Mouse (Mus musculus) heart, adult 8-10 months (tissue): ENCODE measurements around the gene S100a14. TPM values are rescaled to one million over a fixed set of nuclear protein-coding genes. Genes with fewer than 3 reads are reported as not detected.
A peak's percentile ranks its signal among the peaks of the same experiment; 100 is the strongest.

ENCODE experiments used
- DNase-seq: peaks from one replicate; pipeline ENCODE4 v3.0.0; 2022; ENCODE audit warnings: low spot score
- total RNA-seq, 4 experiments: library from RNA; stranded (reverse); gene quantifications; 2 replicates each; pipeline ENCODE4 v1.2.4; 2022

Gene S100a14
- total RNA-seq, 4 experiments from 2014 or later = 0.35 to 0.55 (median 0.37) TPM; not detected in 1

DNA sequence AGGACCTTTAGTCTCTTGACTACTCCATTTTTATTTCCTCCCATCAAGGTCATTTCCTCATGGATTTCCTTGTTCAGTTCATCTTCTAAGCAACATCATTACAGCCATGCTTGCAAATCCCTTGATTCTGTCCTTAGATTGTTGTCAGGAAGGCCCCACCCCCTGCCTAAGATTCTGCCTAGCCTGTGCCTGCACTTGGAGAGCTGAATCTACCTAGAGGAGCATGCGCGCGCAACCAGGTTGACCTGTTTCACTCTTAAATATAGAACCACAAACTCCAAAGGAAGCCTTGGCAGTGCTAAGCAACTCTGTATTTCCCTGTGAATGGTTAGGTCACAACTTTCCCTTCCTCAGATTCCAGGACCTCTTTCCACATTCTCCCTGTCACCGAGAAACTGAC lies 8.9 kb upstream of the S100a14 start:
- DNase-seq = no peak

DNA sequence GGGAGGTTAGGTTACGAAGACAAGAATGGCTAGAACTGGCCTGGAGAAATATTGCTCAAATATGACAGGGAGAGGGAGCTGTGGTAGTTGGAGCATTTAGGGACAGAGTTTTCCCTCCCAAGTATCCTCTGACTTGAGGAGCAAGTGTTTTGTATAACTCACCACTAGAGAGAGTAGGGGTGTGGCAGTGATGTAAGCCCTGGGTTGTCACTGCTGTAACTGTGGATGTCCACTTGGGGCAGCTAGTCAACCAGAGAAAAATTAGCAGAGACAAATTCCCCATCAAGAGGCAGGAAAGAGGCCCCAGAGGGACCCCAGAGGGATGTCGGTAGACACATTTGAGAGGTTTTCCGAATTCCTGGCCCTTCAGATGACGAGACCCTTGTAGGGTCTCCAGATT lies 1.2 kb upstream of the S100a14 start:
- peak; percentile 76 for DNase-seq

DNA sequence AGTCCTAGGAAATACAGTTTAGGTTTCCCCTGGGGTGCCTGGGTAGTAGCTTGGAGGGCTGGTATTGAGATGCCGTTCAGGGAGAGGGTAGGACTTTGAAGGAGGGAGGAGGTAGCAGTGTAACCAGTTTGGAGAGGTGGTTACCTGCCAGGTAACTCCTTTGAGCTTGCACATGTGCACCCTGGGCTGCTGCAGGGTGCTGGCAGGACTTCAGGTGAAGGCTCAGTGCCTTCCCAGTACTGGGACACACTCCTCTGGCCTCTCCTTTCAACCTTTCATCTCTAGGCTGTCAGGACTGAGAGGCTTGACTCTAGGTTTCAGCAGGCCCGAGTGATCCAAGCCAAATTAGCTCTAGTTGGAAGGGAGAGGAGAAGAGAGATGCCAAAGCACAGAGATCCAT lies 580 bp upstream of the S100a14 start:
- no peak for DNase-seq

DNA sequence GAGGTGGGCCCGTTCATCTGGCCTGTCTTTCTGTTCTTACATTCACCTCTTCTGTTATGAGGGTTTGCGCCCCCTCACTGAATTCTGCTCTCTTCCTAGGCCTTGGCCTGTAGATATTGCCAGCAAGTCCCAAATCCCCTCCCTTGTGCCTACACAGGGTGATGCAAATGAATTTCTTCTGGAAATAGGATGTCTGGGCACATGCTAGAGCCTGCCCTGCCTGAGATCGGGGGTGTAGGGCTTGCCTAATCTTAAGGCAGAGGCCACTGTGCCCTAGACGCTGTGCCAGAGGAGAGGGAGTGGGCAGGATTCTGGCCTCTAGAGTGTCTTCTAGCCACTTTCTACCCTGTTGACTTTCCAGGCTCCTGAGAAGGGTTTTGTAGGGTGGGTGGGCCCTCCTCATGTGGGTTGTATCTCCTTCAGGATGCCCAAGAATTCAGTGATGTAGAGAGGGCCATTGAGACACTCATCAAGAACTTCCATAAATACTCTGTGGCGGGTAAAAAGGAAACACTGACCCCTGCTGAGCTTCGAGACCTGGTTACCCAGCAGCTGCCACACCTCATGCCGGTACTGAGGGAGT lies 726 bp downstream of the S100a14 start:
- DNase-seq = no peak

DNA sequence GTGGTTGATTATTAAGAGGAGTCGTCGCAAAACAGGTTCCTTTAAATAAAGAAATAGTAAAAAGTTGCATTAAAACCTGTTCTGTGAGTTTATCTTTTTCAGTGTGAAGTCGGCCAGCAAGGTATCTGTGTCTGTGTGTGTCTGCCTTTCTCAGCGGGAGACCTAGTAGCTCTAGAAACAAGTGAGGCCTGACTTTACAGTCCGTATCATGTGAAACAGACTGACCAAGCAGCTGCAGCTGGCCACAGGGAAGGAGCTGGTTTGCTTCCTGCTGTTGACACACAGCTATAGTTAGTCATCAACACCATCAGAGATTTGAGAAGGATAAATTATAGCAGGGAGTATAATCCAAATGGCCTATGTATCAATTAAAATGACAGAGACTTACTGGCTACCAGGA lies 5.1 kb downstream of the S100a14 start:
- no peak for DNase-seq

DNA sequence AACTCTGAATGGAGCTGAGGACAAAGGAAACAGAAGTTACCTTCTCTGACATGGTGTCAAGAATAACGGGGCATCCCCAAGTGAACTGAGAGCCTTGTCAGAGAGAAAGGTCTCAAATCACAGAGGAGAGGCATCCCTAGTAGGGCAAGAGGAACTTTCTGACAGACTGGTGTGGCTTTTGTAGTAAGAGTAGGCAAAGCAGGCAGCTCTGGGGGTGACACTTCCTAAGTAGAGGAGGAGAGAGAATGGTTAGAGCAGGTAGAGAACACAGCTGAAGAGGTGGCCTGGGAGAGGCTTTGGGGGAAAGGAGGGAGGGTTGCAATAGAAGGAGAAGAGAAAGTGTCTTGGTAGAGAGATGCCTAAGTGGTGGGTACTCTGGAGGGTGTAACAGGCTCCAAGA lies 8.8 kb downstream of the S100a14 start:
- DNase-seq = no peak

DNA sequence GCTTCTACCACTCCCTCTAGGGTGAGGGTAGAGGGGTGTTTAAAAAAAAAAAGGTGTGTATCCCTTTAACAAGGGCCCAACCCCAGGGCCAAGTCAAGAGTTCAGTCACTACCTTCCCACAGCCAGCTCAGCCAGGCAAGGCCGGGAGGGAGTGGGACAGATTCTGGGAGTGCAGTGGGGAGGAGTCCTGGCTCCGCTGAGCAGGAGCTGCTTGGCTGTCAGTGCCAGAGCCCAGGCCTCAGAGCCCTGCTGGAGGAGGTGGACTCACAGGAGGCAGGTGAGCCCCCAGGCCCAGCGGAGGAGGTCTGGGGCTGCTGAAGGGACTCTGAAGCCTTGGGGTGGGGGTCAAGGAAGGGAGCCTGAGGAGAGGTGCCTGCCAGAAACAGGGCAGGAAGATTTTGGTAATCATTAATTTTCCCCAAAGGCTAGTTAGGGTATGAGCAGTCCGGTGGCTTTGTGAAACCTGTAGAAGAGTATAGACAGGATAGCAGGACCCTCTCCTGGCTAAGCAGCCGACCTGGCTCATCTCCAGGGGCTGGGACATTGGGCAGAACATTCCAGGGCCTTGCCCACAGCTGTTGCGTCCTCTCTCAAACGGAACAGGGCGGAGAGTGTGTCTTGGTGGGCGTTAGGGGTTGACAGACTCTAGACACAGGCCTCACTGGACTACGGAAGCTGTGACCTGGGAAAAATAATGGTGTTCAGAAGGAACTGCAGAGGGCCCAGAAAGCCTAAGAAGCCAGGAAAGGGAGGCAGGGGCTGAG lies 10.7 kb downstream of the S100a14 start, which contains the start of gene S100a16:
S100a16 (plus strand) TSS at position 114 of the 764 bp plus-strand sequence.
- peak; percentile 84 for DNase-seq

DNA sequence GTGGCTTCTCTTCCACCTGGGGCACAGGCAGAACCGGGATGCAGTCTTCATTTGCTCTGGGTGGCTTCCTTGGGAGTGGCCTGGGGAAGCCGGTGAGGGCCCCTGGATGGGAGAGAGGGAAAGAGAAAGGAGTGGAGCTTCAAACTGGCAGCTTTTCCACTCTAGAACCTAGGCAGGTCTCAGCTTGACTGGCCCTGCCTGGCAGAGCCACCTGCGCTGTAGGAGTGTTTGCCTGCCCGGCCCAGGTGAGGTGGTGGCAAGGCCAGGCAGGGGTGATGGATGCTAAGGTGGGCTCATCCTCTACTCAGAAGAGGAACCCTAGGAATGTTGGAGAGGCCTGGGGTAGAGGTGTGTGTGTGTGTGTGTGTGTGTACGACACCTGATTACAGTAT lies 11.2 kb downstream of the S100a14 start:
- DNase-seq = no peak

DNA sequence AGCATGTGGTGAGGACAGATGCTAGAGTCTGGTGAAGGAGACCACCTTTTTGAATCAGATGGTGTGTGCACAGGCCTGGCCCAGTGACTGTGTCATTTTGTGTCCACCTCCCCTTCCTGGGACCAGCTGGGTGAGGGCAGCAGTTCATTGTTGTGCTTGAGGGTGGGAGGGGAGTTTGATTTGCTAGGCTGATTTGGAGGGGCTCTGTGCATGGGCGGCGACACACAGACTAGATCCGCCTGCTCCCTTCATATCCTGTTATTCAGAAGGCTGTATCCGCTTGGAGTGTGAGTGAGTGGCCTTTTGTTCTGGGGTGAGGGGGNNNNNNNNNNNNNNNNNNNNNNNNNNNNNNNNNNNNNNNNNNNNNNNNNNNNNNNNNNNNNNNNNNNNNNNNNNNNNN lies 14.2 kb downstream of the S100a14 start:
- peak; percentile 78 for DNase-seq

DNA sequence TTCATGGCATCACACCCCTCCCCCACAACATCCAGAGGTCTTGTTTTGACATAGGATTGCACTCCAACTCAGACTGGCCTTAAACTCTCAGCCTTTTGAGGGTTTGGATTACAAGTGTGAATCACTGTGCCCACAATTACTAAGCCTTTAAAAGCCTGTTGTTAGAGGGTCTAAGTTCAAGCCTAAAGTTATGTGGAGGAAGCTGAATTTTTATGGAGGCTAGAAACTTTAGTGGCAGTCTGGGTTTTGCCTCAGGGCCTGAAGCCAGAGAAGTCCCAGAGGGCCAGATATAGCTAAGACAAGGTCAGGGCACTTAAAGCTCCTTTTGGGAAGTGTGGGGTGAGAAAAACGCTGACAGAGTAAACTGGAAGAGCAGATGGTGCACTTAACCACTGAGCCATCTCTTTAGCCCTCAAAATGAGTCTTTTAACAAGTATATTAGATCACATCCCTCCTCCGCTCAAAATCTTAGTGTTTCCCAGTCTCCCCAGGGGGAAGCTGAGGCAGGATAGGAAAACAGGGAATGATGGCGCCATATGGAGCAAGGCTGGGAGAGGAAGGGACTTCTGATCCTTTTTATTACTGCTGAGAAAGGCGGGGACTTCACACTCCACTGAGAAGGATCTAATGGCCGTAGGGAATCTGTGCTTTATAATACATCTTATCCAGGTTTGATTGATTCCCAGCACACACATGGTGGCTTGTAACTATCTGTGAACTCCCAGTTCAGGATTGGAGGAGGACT lies 23.2 kb downstream of the S100a14 start:
- no peak for DNase-seq

DNA sequence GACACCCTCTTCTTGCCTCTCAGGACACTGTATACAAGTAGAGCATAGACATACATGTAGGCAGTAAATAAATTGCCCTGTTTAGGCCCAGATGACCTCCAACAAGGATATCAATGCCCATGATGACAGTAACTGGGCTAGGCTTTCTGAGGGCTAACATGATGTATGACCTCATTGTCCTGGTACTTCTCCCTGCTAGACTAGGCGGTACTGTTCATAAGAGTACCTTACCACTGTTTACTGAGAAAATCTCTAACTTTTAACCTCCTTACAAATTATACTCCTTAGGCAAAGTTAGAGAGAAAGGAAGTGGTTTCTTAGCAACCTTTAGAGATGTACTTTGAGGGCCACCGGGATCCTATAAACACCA lies 23.8 kb downstream of the S100a14 start:
- DNase-seq = no peak

DNA sequence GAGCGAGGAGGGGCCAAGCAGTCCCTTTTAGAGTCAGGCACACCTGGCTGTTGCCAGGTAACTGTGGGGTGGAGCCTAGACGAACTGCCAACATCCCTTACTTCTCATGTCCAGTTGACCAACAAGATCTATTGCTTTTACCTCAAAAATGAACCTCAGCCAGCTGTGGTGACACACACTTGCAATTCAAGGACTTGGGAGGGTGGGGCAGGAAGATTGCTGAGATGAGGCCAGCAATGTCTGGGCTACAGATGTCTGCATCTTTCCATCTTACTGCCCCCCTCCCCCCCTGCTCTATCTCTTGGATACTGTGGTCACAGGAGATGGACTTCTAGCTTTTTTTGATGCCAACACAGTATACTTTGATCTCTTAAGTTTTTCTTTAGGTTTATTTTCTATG lies 25.6 kb downstream of the S100a14 start:
- no peak for DNase-seq

DNA sequence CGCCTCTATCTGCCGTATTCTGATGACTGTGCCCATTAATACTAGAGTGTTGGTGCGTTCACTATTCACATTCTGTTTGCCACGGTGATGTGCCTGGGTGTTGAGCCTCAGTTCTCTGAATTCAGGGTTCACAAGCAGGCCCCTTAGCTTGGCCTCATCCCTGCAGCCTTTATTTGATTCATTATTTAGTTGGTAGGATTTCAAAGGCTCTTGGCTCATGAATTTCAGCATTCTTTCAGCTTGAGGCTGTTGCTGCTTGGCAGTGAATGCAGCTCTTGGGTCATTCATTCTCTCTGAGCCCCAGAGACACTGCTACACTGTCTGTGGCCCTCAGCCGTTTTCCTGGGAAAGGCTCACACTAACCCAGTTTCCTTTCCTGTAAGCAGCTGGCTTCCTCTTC lies 29.3 kb downstream of the S100a14 start:
- peak; percentile 45 for DNase-seq

DNA sequence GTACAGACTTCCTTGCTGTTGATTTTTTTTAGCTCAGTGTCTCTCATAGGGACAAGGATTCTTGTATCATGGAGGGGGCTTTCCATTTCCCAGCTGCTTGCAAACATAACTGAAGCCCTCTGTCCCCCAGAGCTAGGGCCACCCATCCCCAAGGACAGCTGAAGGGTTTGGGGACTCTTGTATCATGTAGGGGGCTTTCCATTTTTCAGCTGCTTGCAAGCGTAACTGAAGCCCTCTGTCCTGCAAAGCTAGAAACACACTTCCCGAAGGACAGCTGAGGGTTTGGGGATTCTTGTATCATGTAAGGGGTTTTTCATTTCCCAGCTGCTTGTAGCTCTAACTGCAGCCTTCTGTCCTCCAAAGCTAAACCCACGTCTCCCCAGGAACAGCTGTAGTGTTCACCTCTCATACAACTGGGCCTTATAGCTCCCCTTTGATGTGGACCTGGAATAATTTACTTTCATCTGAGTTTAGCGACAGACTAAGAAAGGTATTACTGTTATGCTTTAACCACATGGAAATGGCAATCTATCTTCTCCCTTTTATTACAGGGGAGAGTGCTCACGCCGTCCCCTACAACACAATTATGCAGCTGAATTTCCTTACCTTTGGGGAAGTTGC lies 33.5 kb downstream of the S100a14 start, which contains the start of gene S100a3:
S100a3 (plus strand) TSS at position 571 of the 621 bp plus-strand sequence.
- no peak for DNase-seq

DNA sequence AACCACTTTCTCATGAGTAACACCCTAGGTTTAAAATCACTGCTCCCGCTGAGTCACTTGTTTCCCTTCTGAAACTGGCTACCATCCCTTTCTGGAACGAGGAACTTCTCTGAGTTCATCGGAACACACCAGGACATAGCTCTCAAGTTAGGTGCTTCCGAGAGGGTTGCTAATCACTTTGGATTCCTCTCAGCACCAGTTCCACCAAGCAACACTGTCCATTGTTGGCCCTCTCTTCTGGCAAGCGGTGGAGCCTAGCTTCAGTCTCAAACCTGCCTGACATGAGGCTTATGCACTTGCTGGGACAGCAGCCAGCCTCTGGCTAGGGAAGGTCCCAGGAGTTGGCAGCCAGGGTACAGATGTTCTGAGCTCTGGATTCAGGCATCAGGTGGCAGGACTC lies 48.0 kb downstream of the S100a14 start:
- DNase-seq = peak; percentile 31

DNA sequence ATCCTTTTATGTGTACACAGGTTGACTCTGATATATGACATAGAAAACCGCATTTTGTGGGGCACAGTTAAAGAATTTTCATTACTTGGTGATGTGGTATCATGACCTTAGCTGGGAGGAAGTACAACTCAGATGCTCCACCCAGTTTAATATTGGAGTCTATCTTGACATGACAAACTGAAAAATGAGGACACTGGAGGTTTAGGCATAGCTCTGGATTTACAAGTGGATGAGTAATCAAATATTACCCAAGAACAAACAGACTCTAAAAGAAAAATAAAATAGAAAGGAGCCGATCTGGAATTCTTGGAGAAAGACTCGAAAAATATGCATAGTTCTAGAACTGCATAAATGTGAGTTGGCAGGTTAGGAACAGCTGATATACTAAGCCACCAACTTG lies 48.7 kb downstream of the S100a14 start:
- no peak for DNase-seq

DNA sequence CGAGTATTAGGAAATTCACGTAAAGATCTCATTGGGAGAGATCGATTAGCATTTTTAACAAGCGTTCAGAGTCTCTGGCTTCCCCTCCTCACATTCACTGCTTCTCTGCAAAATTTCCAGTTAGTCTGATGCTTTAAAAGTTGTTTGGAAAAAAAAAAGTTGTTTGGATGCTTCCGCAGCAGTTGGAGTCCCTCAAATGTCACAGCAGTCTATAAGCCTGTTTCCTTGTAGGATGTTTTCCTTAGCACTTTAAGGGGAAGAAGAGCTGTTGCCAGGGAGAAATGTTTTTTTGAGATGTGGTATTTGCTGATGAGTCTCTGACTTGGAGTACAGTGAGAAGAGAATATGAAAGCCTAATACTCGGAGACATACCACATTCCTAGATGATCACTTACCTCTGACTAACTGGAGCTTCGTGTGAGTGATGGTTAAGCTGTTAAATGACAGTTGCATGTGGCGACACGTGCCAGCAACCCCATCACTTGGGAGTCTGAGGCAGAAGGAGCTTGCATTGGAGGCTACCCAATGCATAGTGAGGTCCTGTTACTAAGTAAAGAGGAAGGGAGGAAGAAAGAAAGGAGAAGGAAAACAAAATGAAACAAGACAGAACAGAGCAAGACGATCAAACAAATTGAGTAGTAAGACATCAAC lies 49.8 kb downstream of the S100a14 start:
- DNase-seq = no peak
